Mouse (Mus musculus) megakaryocyte-erythroid progenitor cell, adult 5-6 weeks (primary cell): ENCODE data around the gene Ccng1. TPM values are rescaled to one million over a fixed set of nuclear protein-coding genes. Genes with fewer than 3 reads are reported as not detected.
A peak's percentile ranks its signal among the peaks of the same experiment; 100 is the strongest.

Source experiments
- ATAC-seq: replicated peaks from 2 replicates; pipeline ENCODE4 v1.8.0; 2016; ENCODE audit warnings: mild to moderate bottlenecking, inconsistent platforms; ENCODE audit not compliant: severe bottlenecking, poor library complexity, low FRiP score, low TSS enrichment
- total RNA-seq, 2 experiments: library from RNA; stranded (forward) in 1 of 2; stranded (reverse) in 1 of 2; fragments of 200-1000, 215-1000 nt in 1 of 2; fragments of >200 nt in 1 of 2; fragmentation: Nextera tagmentation in 1 of 2; gene quantifications; 2 replicates each; pipeline ENCODE4 v1.2.3; 2014 to 2017

The Ccng1 gene
- 73.6 and 76.9 TPM in 2 replicates for total RNA-seq (2014; fragmentation: Nextera tagmentation)
- total RNA-seq (2017), result 108 and 119 TPM in 2 replicates

- peak; percentile 99 for ATAC-seq
Observed at GRCm38 (mm10) chr11:40755109-40755627, at the start of gene Ccng1. Gene Ccng1 (minus strand): TSS chr11:40755311.

- ATAC-seq, result no peak
Observed at GRCm38 (mm10) chr11:40790307-40790706, 35.2 kb upstream of the Ccng1 start.

- no peak for ATAC-seq
Observed at GRCm38 (mm10) chr11:40789701-40790100, 34.6 kb upstream of the Ccng1 start.

DNA sequence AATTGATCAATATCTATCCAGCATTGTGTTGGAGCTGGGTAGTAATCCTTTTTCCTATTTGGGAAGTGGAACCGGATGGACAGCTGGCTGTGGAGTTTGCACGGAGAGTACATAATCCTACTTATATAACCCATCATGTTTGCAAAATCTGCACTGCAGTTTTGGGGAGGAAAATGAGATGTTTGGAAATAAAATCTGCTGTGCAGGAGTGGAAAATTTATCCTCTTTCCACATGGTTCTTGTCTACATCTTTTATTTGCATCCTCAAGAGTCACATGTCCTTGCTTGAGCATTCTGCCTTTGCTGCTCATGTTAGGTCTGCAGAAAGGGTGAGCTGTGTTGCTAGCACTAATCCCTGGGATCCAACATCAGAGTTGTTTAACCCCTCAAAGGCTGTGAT is 31.8 kb upstream of the Ccng1 start:
- ATAC-seq, result no peak

GRCm38 (mm10) chr11:40784326-40784725 is 29.2 kb upstream of the Ccng1 start:
- ATAC-seq, result no peak

DNA sequence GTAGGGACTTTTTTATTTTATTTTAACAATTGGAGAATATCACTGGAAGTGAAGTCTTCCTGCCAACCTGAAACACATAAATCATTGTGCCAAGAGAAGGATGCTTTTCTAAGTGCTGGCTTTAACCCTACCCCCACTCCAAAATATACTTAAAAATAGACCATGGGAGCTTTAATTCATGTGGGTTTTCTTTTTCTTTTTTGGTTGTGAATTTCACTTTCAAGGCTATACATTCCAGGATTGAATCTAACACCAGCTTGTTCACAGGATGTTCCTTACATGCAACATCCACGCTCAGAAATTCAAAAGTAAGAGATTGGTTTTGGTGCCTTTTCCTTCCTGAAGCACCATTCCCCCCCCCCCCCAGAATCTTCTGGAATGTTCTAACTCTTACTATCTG is 28.2 kb upstream of the Ccng1 start:
- ATAC-seq, result no peak

- no peak for ATAC-seq
Observed at GRCm38 (mm10) chr11:40781857-40782256, 26.7 kb upstream of the Ccng1 start.

DNA sequence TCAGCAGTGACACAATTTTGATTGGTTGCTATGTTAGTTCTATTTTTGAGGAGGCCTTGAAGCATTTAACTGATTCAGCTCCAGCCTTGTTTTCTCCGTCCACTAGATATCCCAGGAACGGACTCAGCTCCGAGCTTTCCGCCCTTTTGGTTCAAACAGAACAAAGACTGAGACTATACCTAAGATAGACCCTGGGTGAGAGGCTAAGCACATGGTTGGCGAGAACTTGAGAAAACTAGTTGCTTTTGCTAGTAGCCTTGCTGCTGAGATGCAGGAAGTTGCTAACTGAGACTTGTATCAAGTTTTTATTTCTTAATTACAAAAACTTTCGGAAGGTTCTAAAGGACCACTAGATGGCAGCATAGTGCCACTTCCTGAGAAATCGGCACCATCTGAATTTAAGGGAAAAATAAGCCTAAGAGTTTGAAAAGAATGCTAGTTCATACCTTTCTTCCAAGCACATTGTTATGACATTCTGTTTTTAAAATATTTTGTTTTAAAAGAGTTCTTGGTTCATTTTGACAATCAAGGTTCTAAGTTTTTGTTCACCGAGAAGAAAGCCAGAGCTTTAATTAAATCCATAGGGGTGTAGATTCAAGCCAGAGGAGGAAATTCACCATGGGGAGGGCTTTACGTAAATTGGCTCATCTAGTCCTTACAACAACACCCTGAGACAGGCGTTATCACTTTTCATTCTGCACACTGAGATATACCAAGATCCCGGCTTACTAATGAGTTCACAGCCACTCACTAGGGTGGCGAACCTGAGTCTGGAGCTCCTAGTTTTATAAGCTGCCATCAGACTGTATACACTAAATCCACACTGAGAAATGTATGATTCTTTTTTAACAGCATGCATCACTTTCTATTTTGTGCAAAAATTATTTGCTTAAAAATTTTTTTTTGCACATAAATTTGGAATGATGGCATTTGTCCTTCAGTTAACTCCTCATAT is 20.5 kb upstream of the Ccng1 start:
- no peak for ATAC-seq

- no peak for ATAC-seq
Observed at GRCm38 (mm10) chr11:40764690-40765089, 9.6 kb upstream of the Ccng1 start.

GRCm38 (mm10) chr11:40763395-40763794 is 8.3 kb upstream of the Ccng1 start:
- ATAC-seq, result peak; percentile 98

- no peak for ATAC-seq
Observed at GRCm38 (mm10) chr11:40759896-40760295, 4.8 kb upstream of the Ccng1 start.

DNA sequence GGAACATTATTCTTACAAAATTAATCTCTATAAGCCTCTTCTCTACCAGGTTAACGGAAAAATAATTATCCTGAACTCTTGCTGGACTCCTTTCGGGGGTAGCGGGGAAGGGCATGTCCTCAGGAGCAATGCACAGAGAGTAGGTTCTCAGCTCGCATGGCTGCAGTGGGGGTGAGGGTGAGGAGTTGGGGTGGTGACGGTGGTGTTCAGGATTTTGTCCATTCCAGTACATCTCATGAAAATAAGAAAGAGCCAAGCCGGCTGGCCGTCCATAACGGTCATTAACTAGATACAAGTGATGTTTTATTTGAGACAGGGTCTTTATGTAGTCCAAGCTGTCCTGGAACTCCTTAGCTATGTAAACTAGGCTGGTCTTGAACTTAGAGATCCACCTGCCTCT is 857 bp upstream of the Ccng1 start:
- ATAC-seq, result no peak

DNA sequence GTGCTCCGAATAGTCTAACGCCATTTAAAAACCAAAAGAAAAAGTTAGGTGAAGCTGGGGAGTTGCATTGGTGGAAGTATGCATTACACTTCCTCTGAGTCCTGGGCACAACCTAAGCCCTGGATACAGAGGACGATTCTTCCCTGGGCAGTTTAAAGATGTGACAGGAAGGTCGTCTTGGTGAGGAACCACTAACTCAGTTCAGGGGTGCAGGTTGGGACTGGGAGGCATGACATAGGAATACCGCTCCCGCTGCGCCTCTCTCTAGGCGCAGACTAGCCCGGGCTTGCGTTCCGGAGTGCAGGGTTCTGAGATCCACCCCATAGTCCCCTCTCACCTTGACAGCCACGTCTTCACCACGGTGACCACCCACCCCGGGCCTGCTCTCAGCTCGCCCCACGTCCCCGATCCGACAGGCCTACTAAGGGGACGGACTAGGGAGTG is 425 bp downstream of the Ccng1 start:
- ATAC-seq, result peak; percentile 63

- ATAC-seq, result no peak
Observed at GRCm38 (mm10) chr11:40753836-40754235, 1.3 kb downstream of the Ccng1 start.

DNA sequence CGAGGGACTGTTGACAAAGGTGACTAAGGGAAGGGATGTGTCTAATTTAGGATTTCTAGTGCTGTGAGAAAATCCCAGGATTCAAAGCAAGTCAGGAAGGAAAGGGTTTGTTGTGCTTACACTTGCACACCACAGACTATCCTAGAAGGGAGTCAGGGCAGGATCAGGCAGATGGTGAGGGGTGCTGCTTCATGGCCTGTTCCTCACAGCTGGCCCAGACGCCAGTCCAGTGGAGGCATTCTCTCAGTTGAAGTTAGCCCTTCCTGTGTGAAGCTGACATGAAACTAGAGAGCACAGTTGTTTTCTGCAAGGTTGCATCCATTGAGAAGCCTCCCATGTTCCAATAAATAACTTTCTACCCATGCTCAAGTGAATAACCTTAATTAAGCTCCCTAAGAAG is 7.4 kb downstream of the Ccng1 start:
- no peak for ATAC-seq

- ATAC-seq, result no peak
Observed at GRCm38 (mm10) chr11:40746361-40746760, 8.8 kb downstream of the Ccng1 start.

DNA sequence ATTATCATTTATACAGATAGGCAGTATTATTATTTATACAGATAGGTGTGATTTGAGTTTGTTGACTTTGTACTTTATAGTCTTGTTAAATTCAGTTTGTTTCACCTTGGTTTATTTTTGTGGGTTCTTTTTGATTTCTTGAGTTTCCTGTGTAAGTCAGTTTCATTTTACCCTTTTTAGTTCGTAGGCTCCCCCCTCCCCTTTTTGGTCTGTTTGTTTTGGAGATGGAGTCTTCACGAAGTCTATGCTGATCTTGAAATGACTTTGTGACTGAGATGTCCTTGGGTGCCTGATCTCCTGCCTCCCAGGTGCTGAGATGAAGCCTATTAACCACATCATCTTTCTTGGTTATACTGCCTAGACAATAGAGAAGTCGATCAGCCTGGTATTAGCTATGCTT is 10.8 kb downstream of the Ccng1 start:
- ATAC-seq, result no peak

GRCm38 (mm10) chr11:40741605-40742262 is 13.4 kb downstream of the Ccng1 start:
- no peak for ATAC-seq

- ATAC-seq, result no peak
Observed at GRCm38 (mm10) chr11:40737369-40737768, 17.7 kb downstream of the Ccng1 start.

GRCm38 (mm10) chr11:40734251-40734752 is 20.8 kb downstream of the Ccng1 start:
- ATAC-seq, result no peak
